Mouse (Mus musculus): ENCODE data around the gene Ccdc191. TPM values are rescaled to one million over a fixed set of nuclear protein-coding genes. Genes with fewer than 3 reads are reported as not detected.

Gene Ccdc191
- polyA plus RNA-seq, 1 experiment from 2014 or later: 11.9 TPM

- no peak overlapping the region for H3K4me2 ChIP-seq (ENCODE audit: low read depth, low read length)
- no peaks in the 10 kb centered on the region for H3K4me1 ChIP-seq (ENCODE audit: control insufficient read depth, insufficient read depth, low read length)
- ATAC-seq (ENCODE audit: low read depth): no peak
- H3K9me3 ChIP-seq (ENCODE audit: control insufficient read depth, low read length): no peaks in the 10 kb centered on the region
- no peak overlapping the region for H3K4me3 ChIP-seq (ENCODE audit: low read depth, low read length)
- H3K27me3 ChIP-seq (replicated peaks; ENCODE audit: control insufficient read depth, insufficient read depth, low read length): no peaks in the 10 kb centered on the region
- H3K36me3 ChIP-seq (ENCODE audit: control insufficient read depth, insufficient read depth, low read length): no peaks in the 10 kb centered on the region
- 50% methylated on average over 2 of the region's 2 CpGs for WGBS
- no peak overlapping the region for H3K27ac ChIP-seq (replicated peaks; ENCODE audit: low read depth, low read length)
- no peak overlapping the region for H3K9ac ChIP-seq (ENCODE audit: low read depth, low read length)
- DNase-seq (ENCODE audit: low spot score): no peak
Observed at GRCm38 (mm10) chr16:43922024-43922423, 32.4 kb downstream of the Ccdc191 start.

DNA sequence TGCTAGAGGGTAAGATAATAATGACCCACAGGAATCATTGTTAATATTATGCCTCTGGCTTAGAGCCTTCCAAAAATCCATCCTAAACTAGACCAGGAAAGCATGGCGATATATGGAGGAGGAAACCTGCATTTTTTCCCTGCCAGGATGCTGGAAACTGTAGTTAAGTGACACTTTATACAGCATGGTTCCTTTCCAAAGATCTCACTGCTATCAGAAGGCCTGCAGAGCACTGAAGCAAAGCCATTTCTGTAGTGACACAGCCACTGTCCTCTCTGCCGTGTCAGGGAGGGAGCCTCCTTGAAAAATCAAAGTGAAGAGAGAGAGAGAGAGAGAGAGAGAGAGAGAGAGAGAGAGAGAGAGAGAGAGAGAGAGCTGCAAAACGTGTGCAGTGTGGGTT lies 33.0 kb downstream of the Ccdc191 start:
- H3K4me2 ChIP-seq (ENCODE audit: low read depth, low read length): no peak overlapping the region
- H3K27ac ChIP-seq (replicated peaks; ENCODE audit: low read depth, low read length): no peak overlapping the region
- H3K4me1 ChIP-seq (ENCODE audit: control insufficient read depth, insufficient read depth, low read length): no peaks in the 10 kb centered on the region
- ATAC-seq (ENCODE audit: low read depth) (no peak), DNase-seq (ENCODE audit: low spot score) (no peak)
- no peak overlapping the region for H3K4me3 ChIP-seq (ENCODE audit: low read depth, low read length)
- no peaks in the 10 kb centered on the region for H3K9me3 ChIP-seq (ENCODE audit: control insufficient read depth, low read length)
- WGBS: 55% methylated on average over 3 of the region's 3 CpGs
- no peaks in the 10 kb centered on the region for H3K27me3 ChIP-seq (replicated peaks; ENCODE audit: control insufficient read depth, insufficient read depth, low read length)
- no peaks in the 10 kb centered on the region for H3K36me3 ChIP-seq (ENCODE audit: control insufficient read depth, insufficient read depth, low read length)
- H3K9ac ChIP-seq (ENCODE audit: low read depth, low read length): no peak overlapping the region

- H3K4me3 ChIP-seq (ENCODE audit: low read depth, low read length): no peak overlapping the region
- H3K27me3 ChIP-seq (replicated peaks; ENCODE audit: control insufficient read depth, insufficient read depth, low read length): no peaks in the 10 kb centered on the region
- no peak overlapping the region for H3K27ac ChIP-seq (replicated peaks; ENCODE audit: low read depth, low read length)
- H3K36me3 ChIP-seq (ENCODE audit: control insufficient read depth, insufficient read depth, low read length): no peaks in the 10 kb centered on the region
- no peak overlapping the region for H3K9ac ChIP-seq (ENCODE audit: low read depth, low read length)
- DNase-seq (ENCODE audit: low spot score) (no peak), ATAC-seq (ENCODE audit: low read depth) (no peak)
- H3K4me2 ChIP-seq (ENCODE audit: low read depth, low read length): no peak overlapping the region
- WGBS: 56% methylated on average over 6 of the region's 6 CpGs
- no peaks in the 10 kb centered on the region for H3K4me1 ChIP-seq (ENCODE audit: control insufficient read depth, insufficient read depth, low read length)
- H3K9me3 ChIP-seq (ENCODE audit: control insufficient read depth, low read length): no peaks in the 10 kb centered on the region
Observed at GRCm38 (mm10) chr16:43925001-43925558, 35.5 kb downstream of the Ccdc191 start.

DNA sequence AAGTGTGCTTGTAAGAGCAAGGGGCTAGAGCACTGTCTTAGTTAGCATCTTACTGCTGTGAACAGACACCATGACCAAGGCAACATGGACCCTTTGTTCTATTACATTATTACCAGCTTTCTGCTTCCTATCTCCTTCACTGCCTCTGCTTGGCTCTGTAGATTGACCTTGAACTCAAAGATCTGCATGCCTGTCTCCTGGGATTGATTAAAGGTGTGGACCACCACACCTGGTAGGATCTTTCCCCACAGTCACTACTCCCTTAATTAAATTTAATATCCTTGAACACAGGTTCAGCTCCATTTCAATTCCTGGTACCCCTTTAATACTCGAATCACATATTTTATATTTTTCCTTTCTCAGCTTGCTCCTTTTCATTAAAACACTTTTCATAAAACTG lies 36.2 kb downstream of the Ccdc191 start:
- Histone ChIP-seq H3K27me3 (replicated peaks; ENCODE audit: control insufficient read depth, insufficient read depth, low read length) (no peaks in the 10 kb centered on the region), H3K27ac (replicated peaks; ENCODE audit: low read depth, low read length) (no peak overlapping the region), H3K4me3 (ENCODE audit: low read depth, low read length) (no peak overlapping the region), H3K9ac (ENCODE audit: low read depth, low read length) (no peak overlapping the region), H3K4me1 (ENCODE audit: control insufficient read depth, insufficient read depth, low read length) (no peaks in the 10 kb centered on the region), H3K4me2 (ENCODE audit: low read depth, low read length) (no peak overlapping the region), H3K36me3 (ENCODE audit: control insufficient read depth, insufficient read depth, low read length) (no peaks in the 10 kb centered on the region), H3K9me3 (ENCODE audit: control insufficient read depth, low read length) (no peaks in the 10 kb centered on the region)
- DNase-seq (ENCODE audit: low spot score) (no peak), ATAC-seq (ENCODE audit: low read depth) (no peak)
- WGBS: 92% methylated on average over 1 of the region's 1 CpGs

- Histone ChIP-seq H3K27ac (replicated peaks; ENCODE audit: low read depth, low read length) (no peak within 1 kb of the TSS), H3K4me3 (ENCODE audit: low read depth, low read length) (no peak within 1 kb of the TSS), H3K9me3 (ENCODE audit: control insufficient read depth, low read length) (no peaks in the 10 kb centered on the region), H3K9ac (ENCODE audit: low read depth, low read length) (no peak within 1 kb of the TSS), H3K4me1 (ENCODE audit: control insufficient read depth, insufficient read depth, low read length) (no peaks in the 10 kb centered on the region), H3K4me2 (ENCODE audit: low read depth, low read length) (no peak within 1 kb of the TSS), H3K27me3 (replicated peaks; ENCODE audit: control insufficient read depth, insufficient read depth, low read length) (no peaks in the 10 kb centered on the region), H3K36me3 (ENCODE audit: control insufficient read depth, insufficient read depth, low read length) (no peaks in the 10 kb centered on the region)
- WGBS: 71% methylated on average over 6 of the region's 6 CpGs
- DNase-seq (ENCODE audit: low spot score): no peak
- no peak for ATAC-seq (ENCODE audit: low read depth)
Observed at GRCm38 (mm10) chr16:43926341-43926859, 36.8 kb downstream of the Ccdc191 start, which contains the start of gene Qtrt2. Gene Qtrt2 (minus strand): TSS chr16:43926809.

GRCm38 (mm10) chr16:43930577-43930976 lies 41.0 kb downstream of the Ccdc191 start:
- Histone ChIP-seq H3K9me3 (ENCODE audit: control insufficient read depth, low read length) (no peaks in the 10 kb centered on the region), H3K36me3 (ENCODE audit: control insufficient read depth, insufficient read depth, low read length) (no peaks in the 10 kb centered on the region), H3K4me1 (ENCODE audit: control insufficient read depth, insufficient read depth, low read length) (no peaks in the 10 kb centered on the region), H3K9ac (ENCODE audit: low read depth, low read length) (no peak overlapping the region), H3K4me3 (ENCODE audit: low read depth, low read length) (no peak overlapping the region), H3K27me3 (replicated peaks; ENCODE audit: control insufficient read depth, insufficient read depth, low read length) (no peaks in the 10 kb centered on the region), H3K4me2 (ENCODE audit: low read depth, low read length) (no peak overlapping the region), H3K27ac (replicated peaks; ENCODE audit: low read depth, low read length) (no peak overlapping the region)
- ATAC-seq (ENCODE audit: low read depth) (no peak), DNase-seq (ENCODE audit: low spot score) (no peak)

GRCm38 (mm10) chr16:43931502-43931901 lies 41.9 kb downstream of the Ccdc191 start:
- no peak overlapping the region for H3K9ac ChIP-seq (ENCODE audit: low read depth, low read length)
- no peak overlapping the region for H3K4me3 ChIP-seq (ENCODE audit: low read depth, low read length)
- H3K4me2 ChIP-seq (ENCODE audit: low read depth, low read length): no peak overlapping the region
- no peaks in the 10 kb centered on the region for H3K9me3 ChIP-seq (ENCODE audit: control insufficient read depth, low read length)
- H3K36me3 ChIP-seq (ENCODE audit: control insufficient read depth, insufficient read depth, low read length): no peaks in the 10 kb centered on the region
- H3K27me3 ChIP-seq (replicated peaks; ENCODE audit: control insufficient read depth, insufficient read depth, low read length): no peaks in the 10 kb centered on the region
- no peak overlapping the region for H3K27ac ChIP-seq (replicated peaks; ENCODE audit: low read depth, low read length)
- ATAC-seq (ENCODE audit: low read depth): no peak
- no peaks in the 10 kb centered on the region for H3K4me1 ChIP-seq (ENCODE audit: control insufficient read depth, insufficient read depth, low read length)
- DNase-seq (ENCODE audit: low spot score): no peak
- whole genome bisulfite sequencing: 85% methylated on average over 3 of the region's 3 CpGs

DNA sequence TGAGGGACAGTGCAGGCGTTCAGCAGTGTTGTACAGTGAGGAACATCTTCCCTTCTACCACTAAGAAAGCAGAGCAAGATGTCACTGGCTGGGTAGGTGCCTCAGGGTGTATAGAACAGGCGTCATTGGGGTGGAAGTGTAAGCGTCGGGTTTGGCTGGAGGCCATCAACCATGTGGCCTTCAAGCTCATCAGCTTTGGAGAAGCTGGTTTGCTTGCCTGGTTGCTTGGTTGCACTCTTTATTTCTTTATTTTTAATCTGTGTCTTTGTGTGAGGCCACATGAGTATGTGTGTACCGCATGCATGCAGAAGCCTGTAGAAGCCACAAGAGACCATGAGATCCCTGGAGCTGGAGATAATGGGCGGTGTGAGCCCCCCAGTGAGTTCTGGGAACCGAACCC lies 42.7 kb downstream of the Ccdc191 start:
- H3K4me3 ChIP-seq (ENCODE audit: low read depth, low read length): no peak overlapping the region
- no peak for ATAC-seq (ENCODE audit: low read depth)
- no peaks in the 10 kb centered on the region for H3K36me3 ChIP-seq (ENCODE audit: control insufficient read depth, insufficient read depth, low read length)
- no peaks in the 10 kb centered on the region for H3K9me3 ChIP-seq (ENCODE audit: control insufficient read depth, low read length)
- no peak overlapping the region for H3K9ac ChIP-seq (ENCODE audit: low read depth, low read length)
- DNase-seq (ENCODE audit: low spot score): no peak
- no peak overlapping the region for H3K27ac ChIP-seq (replicated peaks; ENCODE audit: low read depth, low read length)
- H3K27me3 ChIP-seq (replicated peaks; ENCODE audit: control insufficient read depth, insufficient read depth, low read length): no peaks in the 10 kb centered on the region
- H3K4me2 ChIP-seq (ENCODE audit: low read depth, low read length): no peak overlapping the region
- H3K4me1 ChIP-seq (ENCODE audit: control insufficient read depth, insufficient read depth, low read length): no peaks in the 10 kb centered on the region
- 78% methylated on average over 7 of the region's 7 CpGs for WGBS

- Histone ChIP-seq H3K9me3 (ENCODE audit: control insufficient read depth, low read length) (no peaks in the 10 kb centered on the region), H3K4me3 (ENCODE audit: low read depth, low read length) (no peak overlapping the region), H3K4me2 (ENCODE audit: low read depth, low read length) (no peak overlapping the region), H3K27me3 (replicated peaks; ENCODE audit: control insufficient read depth, insufficient read depth, low read length) (no peaks in the 10 kb centered on the region), H3K36me3 (ENCODE audit: control insufficient read depth, insufficient read depth, low read length) (no peaks in the 10 kb centered on the region), H3K4me1 (ENCODE audit: control insufficient read depth, insufficient read depth, low read length) (no peaks in the 10 kb centered on the region), H3K27ac (replicated peaks; ENCODE audit: low read depth, low read length) (no peak overlapping the region), H3K9ac (ENCODE audit: low read depth, low read length) (no peak overlapping the region)
- ATAC-seq (ENCODE audit: low read depth) (no peak), DNase-seq (ENCODE audit: low spot score) (no peak)
- WGBS: 85% methylated on average over 6 of the region's 6 CpGs
Observed at GRCm38 (mm10) chr16:43933041-43933440, 43.4 kb downstream of the Ccdc191 start.
